Mouse (Mus musculus) lung, adult 2 months (tissue): ENCODE data around the gene Unc45b.

Experiments
- CTCF ChIP-seq: fragments of 200-500 bp; IDR thresholded peaks from 2 replicates; pipeline ENCODE4 v1.5.1; 2011; ENCODE audit warnings: mild to moderate bottlenecking, low read length, control low read depth; ENCODE audit not compliant: insufficient read depth
- POLR2A ChIP-seq: fragments of 200-500 bp; IDR thresholded peaks from 2 replicates; pipeline ENCODE4 v1.6.1; 2011; ENCODE audit warnings: low read depth, mild to moderate bottlenecking, control low read depth, low read length, borderline replicate concordance; ENCODE audit errors: extremely low read depth

DNA sequence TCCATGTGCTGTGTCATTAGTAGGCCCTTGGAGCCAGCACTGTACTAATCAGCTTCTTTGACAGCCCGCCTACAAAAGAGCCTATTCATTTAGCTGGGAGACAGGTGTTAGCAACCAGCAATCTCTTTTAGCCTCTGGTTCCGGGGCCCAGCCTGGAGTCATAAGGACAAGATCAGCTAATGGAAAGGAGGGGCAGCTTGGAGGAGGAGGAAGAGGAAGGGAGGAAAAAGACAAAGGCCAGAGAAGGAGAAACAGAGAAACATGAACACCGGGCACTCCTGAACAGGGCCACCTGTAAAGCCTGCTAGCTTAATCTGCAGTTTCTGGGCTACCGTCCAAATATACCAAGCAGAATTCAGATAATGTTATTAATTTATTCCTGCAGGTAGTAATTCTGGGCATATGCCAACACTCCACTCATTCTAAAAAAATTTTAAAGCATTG, 46.8 kb upstream of the Unc45b start:
- TF ChIP-seq CTCF (no peak), POLR2A (no peak)
